ENCODE assay signal across 18 mouse cellular contexts in the genomic region with DNA sequence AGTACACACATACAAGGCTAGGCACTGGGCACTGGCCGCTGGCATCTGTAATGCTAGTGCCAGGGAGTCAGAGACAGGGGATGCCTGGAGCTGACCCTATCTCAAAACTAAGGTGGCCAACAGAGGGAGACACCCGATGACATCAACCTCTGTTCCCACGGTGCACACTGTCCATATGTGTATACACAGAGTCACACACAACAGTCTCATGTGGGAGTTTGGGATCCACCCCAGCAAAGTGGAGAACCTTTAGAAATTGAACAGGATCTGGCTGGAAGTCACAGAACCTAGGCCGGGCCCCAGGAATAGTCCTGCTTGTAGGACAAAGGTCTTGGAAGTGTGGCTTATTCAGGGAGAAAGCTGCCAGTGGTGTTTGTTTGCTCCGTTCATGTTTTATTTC. TPM values are rescaled to one million over a fixed set of nuclear protein-coding genes. Genes with fewer than 3 reads are reported as not detected.
A peak's percentile ranks its signal among the peaks of the same experiment; 100 is the strongest.
DNase-seq lines count a peak whose midpoint lies in the region; ATAC-seq and TF ChIP-seq lines count a peak whose summit lies in the region.
"Had no signal": no experiment of that assay in that cellular context is flagged by ENCODE, and none has a peak within 500 bp of the region (broad histone marks: within the 10 kb centered on the region; RNA-seq: fewer than 3 reads in every experiment).

No protein-coding gene starts in this region.

- no peak for ATAC-seq in forebrain, postnatal 0 days
- ATAC-seq in forebrain, embryonic 12.5 days (ENCODE audit: low FRiP score) = no peak
- ATAC-seq in midbrain, embryonic 11.5 days (ENCODE audit: low FRiP score) = no peak
- no peak for ATAC-seq in midbrain, embryonic 15.5 days (replicated peaks)
- ATAC-seq: activated CD4-positive, CD25-positive, alpha-beta regulatory T cell, adult 4 months; intestine, embryonic 15.5 days; Patski had no signal

- TF ChIP-seq POLR2A in olfactory bulb, adult 2 months (IDR thresholded peaks at IDR 0.05; ENCODE audit: insufficient read depth, low read depth, low read length) = no peak

- no peak for TF ChIP-seq CTCF in forebrain, postnatal 0 days (IDR thresholded peaks at IDR 0.05; ENCODE audit: low read depth)
- TF ChIP-seq CTCF in olfactory bulb, adult 2 months (IDR thresholded peaks at IDR 0.05; ENCODE audit: insufficient read depth, low read depth, low read length) = no peak

- peaks cover 52% of the 10 kb centered on the region for H3K36me3 ChIP-seq in forebrain, postnatal 0 days (ENCODE audit: insufficient read depth)
- peaks cover 57% of the 10 kb centered on the region for H3K36me3 ChIP-seq in forebrain, embryonic 12.5 days (replicated peaks)
- H3K36me3 ChIP-seq in midbrain, embryonic 11.5 days (ENCODE audit: control insufficient read depth, insufficient read depth, low read length) = peaks cover 17% of the 10 kb centered on the region
- peaks cover 36% of the 10 kb centered on the region for H3K36me3 ChIP-seq in midbrain, embryonic 15.5 days (replicated peaks)
- H3K36me3 ChIP-seq: liver, embryonic 13.5 days had no signal

- DNase-seq in forebrain, postnatal 0 days = no peak
- DNase-seq in midbrain, embryonic 11.5 days (ENCODE audit: low spot score, missing footprints) = peak; percentile 49
- peak; percentile 67 for DNase-seq in cerebellum, adult 9-11 months
- no peak for DNase-seq in thymus, adult 18-20 months
- DNase-seq: adrenal gland, postnatal 36 days; gastrocnemius, postnatal 10 days; heart, postnatal 4 days; liver, embryonic 13.5 days had no signal

- H3K27ac ChIP-seq in forebrain, postnatal 0 days (ENCODE audit: low read depth, low read length) = no peak overlapping the region
- no peak overlapping the region for H3K27ac ChIP-seq in forebrain, embryonic 12.5 days
- H3K27ac ChIP-seq in midbrain, embryonic 11.5 days (ENCODE audit: low read depth, low read length) = no peak overlapping the region
- H3K27ac ChIP-seq in midbrain, embryonic 15.5 days = no peak overlapping the region
- 0 out of 2 replicates have a peak overlapping the region, but pooled peaks have one; percentile 10 for H3K27ac ChIP-seq in olfactory bulb, adult 2 months (ENCODE audit: insufficient read depth, low read depth, low read length)
- H3K27ac ChIP-seq: embryonic facial prominence, embryonic 15.5 days; intestine, embryonic 15.5 days; kidney, embryonic 15.5 days; liver, embryonic 13.5 days had no signal

- no peak overlapping the region for H3K9ac ChIP-seq in forebrain, postnatal 0 days
- H3K9ac ChIP-seq in forebrain, embryonic 12.5 days = no peak overlapping the region
- no peak overlapping the region for H3K9ac ChIP-seq in midbrain, embryonic 11.5 days (ENCODE audit: low read length)
- H3K9ac ChIP-seq in midbrain, embryonic 15.5 days = no peak overlapping the region
- H3K9ac ChIP-seq: embryonic facial prominence, embryonic 15.5 days; intestine, embryonic 15.5 days; kidney, embryonic 15.5 days; liver, embryonic 13.5 days had no signal

- 91% methylated on average over 5 of the region's 5 CpGs for WGBS in forebrain, postnatal 0 days
- WGBS in forebrain, embryonic 12.5 days = 94% methylated on average over 5 of the region's 5 CpGs
- 91% methylated on average over 5 of the region's 5 CpGs for WGBS in midbrain, embryonic 11.5 days
- 92% methylated on average over 5 of the region's 5 CpGs for WGBS in midbrain, embryonic 15.5 days
- 59% methylated on average over 5 of the region's 5 CpGs for WGBS in olfactory bulb, adult 2 months

- no peak overlapping the region for H3K4me3 ChIP-seq in forebrain, postnatal 0 days (ENCODE audit: low read depth, low read length)
- H3K4me3 ChIP-seq in forebrain, embryonic 12.5 days (replicated peaks) = no peak overlapping the region
- H3K4me3 ChIP-seq in midbrain, embryonic 11.5 days (ENCODE audit: low read depth, low read length) = no peak overlapping the region
- H3K4me3 ChIP-seq in midbrain, embryonic 15.5 days = no peak overlapping the region
- H3K4me3 ChIP-seq in olfactory bulb, adult 2 months (ENCODE audit: insufficient read depth, low read depth, low read length) = no peak overlapping the region
- H3K4me3 ChIP-seq: embryonic facial prominence, embryonic 15.5 days; intestine, embryonic 15.5 days; kidney, embryonic 15.5 days; liver, embryonic 13.5 days had no signal

- 0 out of 2 replicates have a peak, but pooled peaks cover 7% of the 10 kb centered on the region for H3K4me1 ChIP-seq in forebrain, postnatal 0 days (ENCODE audit: insufficient read depth)
- peaks cover 35% of the 10 kb centered on the region for H3K4me1 ChIP-seq in forebrain, embryonic 12.5 days
- H3K4me1 ChIP-seq in midbrain, embryonic 11.5 days (ENCODE audit: control insufficient read depth, insufficient read depth, low read length) = peaks cover 5% of the 10 kb centered on the region; the same call in 1 of the 2 replicates
- peaks cover 38% of the 10 kb centered on the region for H3K4me1 ChIP-seq in midbrain, embryonic 15.5 days
- peaks cover 25% of the 10 kb centered on the region for H3K4me1 ChIP-seq in olfactory bulb, adult 2 months (ENCODE audit: control insufficient read depth, insufficient read depth, low read length)
- H3K4me1 ChIP-seq: liver, embryonic 13.5 days had no signal

- no peaks in the 10 kb centered on the region for H3K27me3 ChIP-seq in forebrain, postnatal 0 days (ENCODE audit: insufficient read depth, low read length)
- H3K27me3 ChIP-seq in forebrain, embryonic 12.5 days = no peaks in the 10 kb centered on the region
- no peaks in the 10 kb centered on the region for H3K27me3 ChIP-seq in midbrain, embryonic 11.5 days (ENCODE audit: control insufficient read depth, insufficient read depth, low read length)
- H3K27me3 ChIP-seq in midbrain, embryonic 15.5 days (replicated peaks) = no peaks in the 10 kb centered on the region
- H3K27me3 ChIP-seq: embryonic facial prominence, embryonic 15.5 days; intestine, embryonic 15.5 days; kidney, embryonic 15.5 days; Patski had no signal

- H3K4me2 ChIP-seq in forebrain, postnatal 0 days (ENCODE audit: low read depth) = 0 out of 2 replicates have a peak overlapping the region, but pooled peaks have one; percentile 5
- H3K4me2 ChIP-seq in forebrain, embryonic 12.5 days = no peak overlapping the region
- H3K4me2 ChIP-seq in midbrain, embryonic 11.5 days = no peak overlapping the region
- no peak overlapping the region for H3K4me2 ChIP-seq in midbrain, embryonic 15.5 days
- H3K4me2 ChIP-seq: embryonic facial prominence, embryonic 15.5 days; intestine, embryonic 15.5 days; kidney, embryonic 15.5 days; liver, embryonic 13.5 days had no signal

- no peaks in the 10 kb centered on the region for H3K9me3 ChIP-seq in forebrain, postnatal 0 days (ENCODE audit: low read length)
- H3K9me3 ChIP-seq in forebrain, embryonic 12.5 days = no peaks in the 10 kb centered on the region
- H3K9me3 ChIP-seq in midbrain, embryonic 11.5 days (ENCODE audit: control insufficient read depth, low read length) = no peaks in the 10 kb centered on the region
- H3K9me3 ChIP-seq in midbrain, embryonic 15.5 days = no peaks in the 10 kb centered on the region
- H3K9me3 ChIP-seq: embryonic facial prominence, embryonic 15.5 days; intestine, embryonic 15.5 days; kidney, embryonic 15.5 days; liver, embryonic 13.5 days had no signal

RNA-seq across cellular contexts. Expression of a gene that starts 2.8 kb away (rescaled TPM):
- 105 and 108 TPM in 2 replicates for total RNA-seq in forebrain, postnatal 0 days (2014; rRNA removed)
- 178 and 186 TPM in 2 replicates for polyA plus RNA-seq in forebrain, postnatal 0 days (2015; fragmentation: Nextera tagmentation; extraction: Ambion mirVana)
- polyA plus RNA-seq in forebrain, embryonic 12.5 days (2016; fragmentation: Nextera tagmentation; extraction: Ambion mirVana) = 77.2 and 87.9 TPM in 2 replicates
- polyA plus RNA-seq in midbrain, embryonic 11.5 days (2014; fragmentation: Nextera tagmentation; extraction: Ambion mirVana) = 66.6 and 92.0 TPM in 2 replicates
- 106 and 110 TPM in 2 replicates for polyA plus RNA-seq in midbrain, embryonic 15.5 days (2015; fragmentation: Nextera tagmentation; extraction: Ambion mirVana)
- polyA plus RNA-seq in olfactory bulb, adult 2 months (2012; ENCODE audit: insufficient read depth, insufficient read length, low replicate concordance, missing spikeins) = 737 TPM in 1 of 2 replicates, not detected in the other

RNA-seq across cellular contexts. Expression of a gene that starts 14.1 kb away (rescaled TPM):
- 2.0 and 3.2 TPM in 2 replicates for total RNA-seq in forebrain, postnatal 0 days (2014; rRNA removed)
- polyA plus RNA-seq in forebrain, postnatal 0 days (2015; fragmentation: Nextera tagmentation; extraction: Ambion mirVana) = 2.7 and 2.9 TPM in 2 replicates
- polyA plus RNA-seq in forebrain, embryonic 12.5 days (2016; fragmentation: Nextera tagmentation; extraction: Ambion mirVana) = 17.2 and 18.6 TPM in 2 replicates
- polyA plus RNA-seq in midbrain, embryonic 11.5 days (2014; fragmentation: Nextera tagmentation; extraction: Ambion mirVana) = 11.3 and 11.5 TPM in 2 replicates
- polyA plus RNA-seq in midbrain, embryonic 15.5 days (2015; fragmentation: Nextera tagmentation; extraction: Ambion mirVana) = 3.6 and 3.8 TPM in 2 replicates
- not detected in 2 replicates for polyA plus RNA-seq in olfactory bulb, adult 2 months (2012; ENCODE audit: insufficient read depth, insufficient read length, low replicate concordance, missing spikeins)

RNA-seq across cellular contexts. Expression of a gene that starts 14.2 kb away (rescaled TPM):
- 70.5 and 74.1 TPM in 2 replicates for total RNA-seq in forebrain, postnatal 0 days (2014; rRNA removed)
- 117 and 127 TPM in 2 replicates for polyA plus RNA-seq in forebrain, postnatal 0 days (2015; fragmentation: Nextera tagmentation; extraction: Ambion mirVana)
- polyA plus RNA-seq in forebrain, embryonic 12.5 days (2016; fragmentation: Nextera tagmentation; extraction: Ambion mirVana) = 73.2 and 79.0 TPM in 2 replicates
- polyA plus RNA-seq in midbrain, embryonic 11.5 days (2014; fragmentation: Nextera tagmentation; extraction: Ambion mirVana) = 84.3 and 86.0 TPM in 2 replicates
- 134 and 135 TPM in 2 replicates for polyA plus RNA-seq in midbrain, embryonic 15.5 days (2015; fragmentation: Nextera tagmentation; extraction: Ambion mirVana)
- not detected in 2 replicates for polyA plus RNA-seq in olfactory bulb, adult 2 months (2012; ENCODE audit: insufficient read depth, insufficient read length, low replicate concordance, missing spikeins)

RNA-seq across cellular contexts. Expression of a gene that starts 14.4 kb away (rescaled TPM):
- 0.52 TPM in 1 of 2 replicates, not detected in the other for total RNA-seq in forebrain, postnatal 0 days (2014; rRNA removed)
- polyA plus RNA-seq in forebrain, postnatal 0 days (2015; fragmentation: Nextera tagmentation; extraction: Ambion mirVana) = 0.45 TPM in 2 replicates
- 0.51 and 0.68 TPM in 2 replicates for polyA plus RNA-seq in forebrain, embryonic 12.5 days (2016; fragmentation: Nextera tagmentation; extraction: Ambion mirVana)
- 0.19 and 0.28 TPM in 2 replicates for polyA plus RNA-seq in midbrain, embryonic 11.5 days (2014; fragmentation: Nextera tagmentation; extraction: Ambion mirVana)
- polyA plus RNA-seq in midbrain, embryonic 15.5 days (2015; fragmentation: Nextera tagmentation; extraction: Ambion mirVana) = 1.3 and 1.5 TPM in 2 replicates
- polyA plus RNA-seq in olfactory bulb, adult 2 months (2012; ENCODE audit: insufficient read depth, insufficient read length, low replicate concordance, missing spikeins) = not detected in 2 replicates
- total RNA-seq: heart, adult 18-20 months; neutrophil, adult 5-6 weeks had no signal

RNA-seq across cellular contexts. Expression of a gene that starts 20.3 kb away (rescaled TPM):
- 5.2 and 6.5 TPM in 2 replicates for total RNA-seq in forebrain, postnatal 0 days (2014; rRNA removed)
- 1.8 and 4.5 TPM in 2 replicates for polyA plus RNA-seq in forebrain, postnatal 0 days (2015; fragmentation: Nextera tagmentation; extraction: Ambion mirVana)
- polyA plus RNA-seq in forebrain, embryonic 12.5 days (2016; fragmentation: Nextera tagmentation; extraction: Ambion mirVana) = 21.8 and 23.5 TPM in 2 replicates
- 8.2 and 8.4 TPM in 2 replicates for polyA plus RNA-seq in midbrain, embryonic 11.5 days (2014; fragmentation: Nextera tagmentation; extraction: Ambion mirVana)
- polyA plus RNA-seq in midbrain, embryonic 15.5 days (2015; fragmentation: Nextera tagmentation; extraction: Ambion mirVana) = 16.6 and 17.5 TPM in 2 replicates
- polyA plus RNA-seq in olfactory bulb, adult 2 months (2012; ENCODE audit: insufficient read depth, insufficient read length, low replicate concordance, missing spikeins) = not detected in 2 replicates

Comparison
In these comparisons a context has a peak if more than half of its experiments do, and no peak if none do; other contexts are left out.
1. DNase-seq: peak in midbrain, embryonic 11.5 days (single experiment) and cerebellum, adult 9-11 months (single experiment); none in forebrain, postnatal 0 days (single experiment) and thymus, adult 18-20 months (0 of 2).
2. RNA of a gene that starts 14.2 kb away (polyA plus RNA-seq): 134 to 135 TPM in midbrain, embryonic 15.5 days, 117 to 127 TPM in forebrain, postnatal 0 days, 84.3 to 86.0 TPM in midbrain, embryonic 11.5 days and 73.2 to 79.0 TPM in forebrain, embryonic 12.5 days; not detected in olfactory bulb, adult 2 months; every median in the first group is over 10 times any median in the second.